Mouse (Mus musculus) frontal cortex, adult 2 months (tissue): ENCODE measurements around the gene Umps. TPM values are rescaled to one million over a fixed set of nuclear protein-coding genes. Genes with fewer than 3 reads are reported as not detected.

Experiments
- DNase-seq, 2 experiments: peaks; one replicate each; pipeline ENCODE4 v3.0.0; 2022; ENCODE audit warnings: low spot score in 1 of 2; ENCODE audit errors: extremely low spot score in 1 of 2
- polyA plus RNA-seq: library from polyadenylated mRNA; depleted of rRNA; stranded (reverse); fragments of >200 nt; gene quantifications from 2 replicates; pipeline ENCODE4 v1.2.3, GENCODE M21; 2012

Umps gene
- polyA plus RNA-seq, 1 experiment: 12.6 TPM

GRCm38 (mm10) chr16:33965878-33966537 lies 830 bp downstream of the Umps start:
- peak in 1 of 2 experiments; percentile 33 for DNase-seq

DNA sequence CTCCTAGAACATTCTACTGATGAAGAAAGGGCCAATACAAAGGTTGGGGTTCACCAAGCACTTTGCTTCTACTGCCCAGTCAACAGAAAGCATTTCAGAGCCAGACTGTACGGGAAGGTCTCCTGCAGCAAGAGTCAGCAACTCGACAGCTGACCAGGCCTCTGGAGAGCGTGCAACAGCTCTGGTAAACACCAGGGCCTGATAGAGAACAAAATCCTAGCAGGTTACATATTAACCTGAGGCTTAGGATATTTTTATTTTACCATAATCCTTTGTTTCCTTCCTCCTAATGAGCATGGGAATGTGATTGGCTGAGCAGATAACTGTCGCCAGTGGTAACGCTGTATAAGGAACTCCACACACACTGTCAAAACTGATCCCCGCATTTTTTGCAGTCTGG lies 3.3 kb downstream of the Umps start:
- no peak for DNase-seq

- DNase-seq: no peak
These were observed 12.0 kb downstream of the Umps start for GRCm38 (mm10) chr16:33954793-33955192.

- no peak for DNase-seq
These were observed 13.8 kb downstream of the Umps start for GRCm38 (mm10) chr16:33953008-33953407.

GRCm38 (mm10) chr16:33950830-33951229 lies 16.0 kb downstream of the Umps start:
- DNase-seq: peak; percentile 63 to 91

- no peak for DNase-seq
These were observed 16.5 kb downstream of the Umps start for GRCm38 (mm10) chr16:33950386-33950785.

- DNase-seq: no peak
These were observed 18.9 kb downstream of the Umps start for GRCm38 (mm10) chr16:33947664-33948571.

GRCm38 (mm10) chr16:33946021-33946420 lies 20.8 kb downstream of the Umps start:
- no peak for DNase-seq

GRCm38 (mm10) chr16:33944772-33945171 lies 22.1 kb downstream of the Umps start:
- no peak for DNase-seq

DNA sequence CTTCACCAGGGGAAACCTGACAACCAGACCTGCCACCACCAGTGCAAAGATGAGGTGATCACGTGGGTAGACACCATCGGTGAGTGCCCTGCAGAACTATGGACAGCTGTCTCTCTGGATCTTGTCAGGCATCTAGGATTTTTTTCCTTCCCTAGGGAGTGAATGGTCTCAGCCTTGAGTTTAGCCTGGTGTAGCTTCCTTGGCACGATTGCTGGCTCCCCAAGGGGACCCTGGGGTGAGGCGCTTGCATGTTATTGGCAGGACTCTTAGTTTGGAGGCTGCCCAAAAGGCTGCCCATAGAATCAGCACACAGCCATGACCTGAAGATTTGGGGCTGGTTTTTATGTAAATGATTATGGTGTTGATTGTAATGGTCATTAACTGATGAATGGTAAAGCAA lies 22.7 kb downstream of the Umps start:
- no peak for DNase-seq

DNA sequence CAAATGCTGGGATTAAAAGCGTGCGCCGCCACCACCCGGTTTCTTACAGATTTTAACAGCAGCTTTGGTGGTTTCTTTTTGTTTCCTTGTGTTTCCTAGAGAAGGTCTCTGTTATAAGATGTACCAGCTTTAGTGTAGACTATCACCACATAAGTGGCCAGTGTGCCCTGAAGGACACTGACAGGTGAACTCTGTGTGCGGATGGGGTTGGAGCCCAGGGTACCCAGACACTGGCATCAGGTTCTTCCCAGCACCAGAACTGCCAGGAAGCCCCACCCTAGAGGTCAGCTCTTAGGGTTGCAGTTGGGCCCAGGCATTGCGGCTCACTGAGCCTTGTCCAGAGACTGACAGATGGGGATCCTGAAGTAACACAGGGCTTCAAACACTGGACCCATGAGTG lies 23.4 kb downstream of the Umps start:
- DNase-seq: no peak

DNA sequence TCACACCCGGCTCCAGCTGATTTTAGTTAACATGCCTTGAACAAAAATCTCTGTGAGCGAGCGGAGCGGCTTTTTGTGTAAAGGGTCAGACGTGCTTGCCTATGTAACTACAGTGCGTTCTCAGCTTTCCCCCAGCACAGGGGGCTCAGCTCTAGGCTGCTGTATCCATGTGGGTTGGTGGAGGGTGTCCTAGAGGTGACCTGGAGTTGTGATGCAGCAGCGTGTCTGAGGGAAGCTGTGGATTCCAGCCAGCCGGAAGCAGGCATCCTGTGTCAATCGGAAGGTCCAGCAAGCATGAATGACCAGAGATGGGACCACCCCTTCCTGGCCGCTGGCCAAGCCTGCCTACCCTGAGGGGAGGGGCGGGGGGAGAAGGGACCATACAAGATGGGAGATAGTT lies 24.5 kb downstream of the Umps start:
- no peak for DNase-seq

DNA sequence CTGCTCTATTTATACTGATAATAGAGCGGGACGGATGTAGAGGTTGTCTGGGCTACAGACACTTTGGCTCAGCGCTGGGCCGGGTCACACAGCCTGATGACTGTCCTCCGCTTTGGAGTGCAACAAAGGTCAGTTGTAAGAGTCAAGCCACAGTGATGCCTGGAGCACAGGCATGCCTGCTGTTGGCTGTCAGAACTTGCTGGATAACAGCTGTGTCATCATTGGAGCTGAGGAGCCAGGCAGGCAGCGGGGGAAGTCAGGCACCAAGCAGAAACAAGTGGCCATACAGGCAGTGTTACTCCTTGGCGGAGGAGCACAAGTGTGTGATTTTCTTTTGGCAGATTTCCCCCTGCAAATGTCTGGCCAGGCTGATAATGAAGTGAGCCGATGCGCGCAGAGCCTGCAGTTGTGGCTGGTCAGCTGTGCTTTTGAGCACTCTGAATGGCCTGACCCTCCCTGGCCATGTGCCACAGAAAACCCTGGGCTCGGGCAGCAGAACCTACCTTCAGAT lies 25.5 kb downstream of the Umps start:
- peak in 1 of 2 experiments; percentile 44 for DNase-seq

GRCm38 (mm10) chr16:33940095-33940494 lies 26.7 kb downstream of the Umps start:
- no peak for DNase-seq

DNA sequence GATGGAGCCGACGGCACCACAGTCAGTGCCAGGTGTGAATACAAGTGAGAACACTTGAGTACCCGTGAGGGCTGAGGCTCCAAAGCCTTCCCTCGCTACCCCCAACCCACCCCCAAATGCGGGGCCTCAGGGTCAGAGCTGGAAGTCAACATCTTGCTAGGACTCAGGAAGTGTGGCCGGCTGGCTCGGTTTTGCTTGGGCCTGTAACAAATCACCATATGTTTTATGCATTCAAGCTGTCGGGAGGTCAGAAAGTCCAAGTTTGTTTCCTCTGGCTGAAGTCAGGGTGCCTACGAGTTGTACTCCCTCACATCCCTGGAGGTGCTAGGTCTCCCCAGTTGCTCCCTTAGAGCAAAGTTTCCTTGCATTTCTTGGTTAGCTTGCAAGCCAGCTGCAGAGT lies 27.2 kb downstream of the Umps start:
- DNase-seq: no peak

DNA sequence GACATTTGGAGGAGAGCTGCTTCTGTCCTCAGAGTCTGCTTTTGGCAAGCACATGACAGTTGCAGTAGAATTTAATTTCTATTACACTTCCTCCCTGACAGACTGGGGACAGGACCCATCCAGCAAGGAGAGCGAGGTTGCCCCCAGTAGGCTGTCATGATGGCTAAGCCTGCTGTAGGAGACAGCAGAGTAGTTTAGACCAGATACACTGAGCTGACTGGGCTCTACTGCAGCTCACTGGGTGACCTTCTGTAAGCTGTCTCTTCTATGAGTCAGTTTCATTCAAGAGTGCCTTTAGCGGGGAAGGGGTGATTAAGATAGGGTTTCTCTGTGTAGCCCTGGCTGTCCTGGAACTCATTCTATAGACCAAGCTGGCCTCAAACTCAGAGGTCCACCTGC lies 27.7 kb downstream of the Umps start:
- no peak for DNase-seq

- no peak for DNase-seq
These were observed 28.3 kb downstream of the Umps start for GRCm38 (mm10) chr16:33938311-33939132.

GRCm38 (mm10) chr16:33937567-33937966 lies 29.3 kb downstream of the Umps start:
- DNase-seq: peak in 1 of 2 experiments; percentile 57

GRCm38 (mm10) chr16:33936885-33937284 lies 30.0 kb downstream of the Umps start:
- DNase-seq: no peak

DNA sequence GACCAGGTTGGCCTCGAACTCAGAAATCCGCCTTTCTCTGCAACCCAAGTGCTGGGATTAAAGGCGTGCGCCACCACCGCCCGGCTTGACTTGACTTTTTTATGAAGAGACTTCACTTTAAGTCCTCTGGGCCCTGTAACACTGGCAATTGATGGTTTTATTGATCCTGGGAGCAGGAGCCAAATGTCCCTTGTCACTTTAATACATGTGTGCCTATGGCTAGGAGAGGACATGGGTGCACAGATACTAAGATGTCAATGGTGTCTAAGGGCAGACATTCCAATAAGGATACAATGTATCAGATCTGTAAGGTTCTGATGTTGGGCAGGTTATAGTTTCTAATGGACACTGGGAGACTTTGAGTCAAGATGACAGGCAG lies 31.4 kb downstream of the Umps start:
- DNase-seq: no peak
